Mouse (Mus musculus): ENCODE data around the gene Zbtb7a. TPM values are rescaled to one million over a fixed set of nuclear protein-coding genes. Genes with fewer than 3 reads are reported as not detected.

Gene Zbtb7a
- total RNA-seq, 2 experiments from 2014 or later: 15.9 to 34.4 TPM

- ATAC-seq (replicated peaks; ENCODE audit: low FRiP score, low TSS enrichment, poor library complexity, severe bottlenecking): peak; percentile 84
Measured at GRCm38 (mm10) chr10:81182336-81183333, 47.6 kb downstream of the Zbtb7a start, which contains the start of gene Dapk3. Gene Dapk3 (plus strand): TSS chr10:81183005.

- no peak for ATAC-seq (replicated peaks; ENCODE audit: low FRiP score, low TSS enrichment, poor library complexity, severe bottlenecking)
Measured at GRCm38 (mm10) chr10:81183805-81184204, 48.8 kb downstream of the Zbtb7a start, which contains the start of gene 4930442H23Rik. Gene 4930442H23Rik (minus strand): TSS chr10:81183849.

DNA sequence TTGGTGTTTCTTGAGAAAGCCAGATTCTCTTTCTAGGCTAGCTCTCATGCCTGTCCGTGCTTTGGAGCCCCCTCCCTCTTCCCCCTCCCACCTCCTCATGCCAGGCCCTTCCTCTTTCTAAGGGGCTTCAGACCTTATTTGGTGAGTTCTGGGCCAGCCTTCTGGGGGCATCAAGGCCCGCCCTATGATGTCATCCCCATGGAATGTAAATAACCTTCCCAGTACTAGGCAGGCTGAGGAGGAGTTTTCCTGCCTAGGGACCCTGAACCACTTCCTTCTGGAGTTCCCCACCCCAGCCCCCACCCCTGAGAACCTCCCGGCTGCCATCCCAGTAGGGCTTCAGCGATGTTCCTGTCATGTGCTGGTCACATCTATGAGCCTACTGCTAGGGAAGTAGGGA, 49.7 kb downstream of the Zbtb7a start:
- ATAC-seq (replicated peaks; ENCODE audit: low FRiP score, low TSS enrichment, poor library complexity, severe bottlenecking): no peak

DNA sequence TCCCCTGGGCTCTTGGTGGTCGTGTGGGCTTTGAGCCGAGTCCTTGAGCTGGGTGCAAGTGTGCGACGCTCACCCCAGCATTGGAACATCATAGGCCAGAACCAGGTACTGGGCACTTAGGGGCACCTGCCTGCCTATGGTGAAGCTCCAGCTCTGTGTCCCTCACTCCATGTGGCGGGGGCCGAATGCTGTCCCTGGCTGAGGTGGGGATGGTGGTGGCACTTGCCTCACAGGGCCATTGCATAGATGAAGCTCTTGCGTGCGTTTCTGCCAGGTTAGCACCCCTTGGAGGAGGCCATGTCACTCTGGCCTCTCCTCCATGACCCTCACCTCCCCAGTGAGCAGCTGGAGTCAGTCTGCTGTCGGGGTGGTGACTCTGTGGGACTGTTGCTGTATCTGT, 52.1 kb downstream of the Zbtb7a start:
- ATAC-seq (replicated peaks; ENCODE audit: low FRiP score, low TSS enrichment, poor library complexity, severe bottlenecking): no peak

- no peak for ATAC-seq (replicated peaks; ENCODE audit: low FRiP score, low TSS enrichment, poor library complexity, severe bottlenecking)
Measured at GRCm38 (mm10) chr10:81189821-81190220, 54.8 kb downstream of the Zbtb7a start.

DNA sequence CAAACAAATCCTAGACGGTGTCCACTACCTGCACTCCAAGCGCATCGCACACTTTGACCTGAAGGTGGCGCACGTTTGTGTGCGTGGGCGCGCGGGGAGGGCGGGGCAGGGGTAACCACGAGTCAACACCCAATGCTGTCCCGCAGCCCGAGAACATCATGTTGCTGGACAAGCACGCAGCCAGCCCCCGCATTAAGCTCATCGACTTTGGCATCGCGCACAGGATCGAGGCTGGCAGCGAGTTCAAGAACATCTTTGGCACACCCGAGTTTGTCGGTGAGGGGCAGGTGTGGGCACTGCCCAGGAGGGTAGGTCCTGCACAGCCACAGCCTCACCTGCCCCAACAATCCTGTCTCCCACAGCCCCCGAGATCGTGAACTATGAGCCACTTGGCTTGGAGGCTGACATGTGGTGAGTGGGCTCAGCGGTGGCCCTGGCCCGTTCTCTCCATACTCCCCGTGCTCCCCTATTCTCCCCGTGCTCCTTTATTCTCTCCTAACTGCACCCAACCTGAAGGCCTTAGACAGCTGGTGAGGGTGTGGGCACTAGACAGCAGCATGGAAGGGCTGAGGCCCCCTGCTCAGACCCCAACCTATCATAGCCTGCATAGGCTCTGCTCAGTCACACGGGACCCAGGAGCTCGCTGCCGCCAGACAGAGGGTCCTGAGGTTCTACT, 55.4 kb downstream of the Zbtb7a start:
- ATAC-seq (replicated peaks; ENCODE audit: low FRiP score, low TSS enrichment, poor library complexity, severe bottlenecking): 0 out of 2 replicates have a peak, but pooled peaks have one; percentile 10

DNA sequence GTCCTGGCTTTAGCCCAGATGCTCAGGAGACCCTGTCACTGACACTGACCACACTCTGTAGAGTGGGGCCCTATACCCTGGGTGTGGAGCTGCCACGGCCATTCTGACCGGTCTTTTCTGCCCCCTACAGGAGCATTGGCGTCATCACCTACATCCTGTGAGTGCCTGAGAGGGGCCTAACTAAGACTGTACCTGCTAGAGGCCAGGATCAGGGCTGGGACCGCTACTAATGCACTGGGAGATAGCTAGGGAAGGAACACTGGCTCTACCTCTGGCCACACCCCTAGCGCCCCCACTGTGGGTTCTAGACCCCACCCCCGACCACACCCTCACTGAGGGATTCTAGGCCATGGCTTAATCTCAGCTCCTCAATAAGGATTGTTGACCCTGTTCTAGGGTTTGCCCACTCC, 55.9 kb downstream of the Zbtb7a start:
- ATAC-seq (replicated peaks; ENCODE audit: low FRiP score, low TSS enrichment, poor library complexity, severe bottlenecking): 0 out of 2 replicates have a peak, but pooled peaks have one; percentile 9

DNA sequence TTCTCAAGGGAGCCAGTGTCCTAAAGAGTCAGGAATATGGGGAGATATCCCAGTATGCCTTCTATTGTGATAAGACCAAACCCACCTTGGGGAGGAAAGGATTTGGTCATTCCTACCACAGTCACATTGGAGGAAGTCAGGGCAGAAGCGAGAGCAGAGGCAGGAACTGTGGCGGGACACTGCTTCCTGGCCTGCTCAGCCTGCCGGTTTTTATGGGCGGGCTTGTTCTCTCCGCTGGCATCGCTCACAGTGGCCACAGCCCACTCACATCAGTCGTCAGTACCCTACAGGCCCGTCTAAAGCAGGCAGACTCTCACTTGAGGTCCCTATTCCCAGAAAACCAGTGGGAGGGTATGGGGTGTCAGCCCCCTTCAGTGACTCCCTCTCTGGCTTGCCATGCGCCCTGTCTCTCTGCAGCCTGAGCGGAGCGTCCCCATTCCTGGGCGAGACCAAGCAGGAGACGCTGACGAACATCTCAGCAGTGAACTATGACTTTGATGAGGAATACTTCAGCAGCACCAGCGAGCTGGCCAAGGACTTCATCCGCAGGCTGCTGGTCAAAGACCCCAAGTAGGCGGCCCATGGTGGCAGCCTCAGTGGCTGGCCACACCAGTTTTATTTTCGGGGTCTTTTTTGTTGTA, 56.4 kb downstream of the Zbtb7a start:
- no peak for ATAC-seq (replicated peaks; ENCODE audit: low FRiP score, low TSS enrichment, poor library complexity, severe bottlenecking)

- peak; percentile 40 for ATAC-seq (replicated peaks; ENCODE audit: low FRiP score, low TSS enrichment, poor library complexity, severe bottlenecking)
Measured at GRCm38 (mm10) chr10:81192270-81192967, 57.4 kb downstream of the Zbtb7a start.

GRCm38 (mm10) chr10:81192968-81193501, 58.0 kb downstream of the Zbtb7a start:
- ATAC-seq (replicated peaks; ENCODE audit: low FRiP score, low TSS enrichment, poor library complexity, severe bottlenecking): peak; percentile 7; the same call in 1 of the 2 replicates

- peak; percentile 22; the same call in 1 of the 2 replicates for ATAC-seq (replicated peaks; ENCODE audit: low FRiP score, low TSS enrichment, poor library complexity, severe bottlenecking)
Measured at GRCm38 (mm10) chr10:81193991-81194774, 59.2 kb downstream of the Zbtb7a start.

DNA sequence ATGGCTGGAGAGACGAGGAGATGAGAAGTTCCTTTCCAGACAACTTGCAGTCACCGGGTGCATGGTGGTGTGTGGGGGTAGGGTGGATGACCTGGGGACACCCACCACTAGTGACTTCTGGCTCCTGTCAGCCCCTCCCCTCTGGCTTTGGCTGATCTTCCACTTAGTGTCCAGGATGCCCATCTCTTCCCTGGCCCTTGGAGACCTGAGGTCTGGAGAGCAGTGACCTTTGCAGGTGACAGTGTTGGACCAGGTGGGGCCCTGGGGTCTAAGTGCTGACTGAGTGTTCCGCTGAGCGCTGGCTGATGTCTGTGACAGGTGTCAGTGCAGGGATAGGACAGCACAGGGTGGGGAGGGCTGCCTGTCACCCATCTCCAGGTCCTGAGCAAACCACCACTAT, 60.3 kb downstream of the Zbtb7a start:
- no peak for ATAC-seq (replicated peaks; ENCODE audit: low FRiP score, low TSS enrichment, poor library complexity, severe bottlenecking)

DNA sequence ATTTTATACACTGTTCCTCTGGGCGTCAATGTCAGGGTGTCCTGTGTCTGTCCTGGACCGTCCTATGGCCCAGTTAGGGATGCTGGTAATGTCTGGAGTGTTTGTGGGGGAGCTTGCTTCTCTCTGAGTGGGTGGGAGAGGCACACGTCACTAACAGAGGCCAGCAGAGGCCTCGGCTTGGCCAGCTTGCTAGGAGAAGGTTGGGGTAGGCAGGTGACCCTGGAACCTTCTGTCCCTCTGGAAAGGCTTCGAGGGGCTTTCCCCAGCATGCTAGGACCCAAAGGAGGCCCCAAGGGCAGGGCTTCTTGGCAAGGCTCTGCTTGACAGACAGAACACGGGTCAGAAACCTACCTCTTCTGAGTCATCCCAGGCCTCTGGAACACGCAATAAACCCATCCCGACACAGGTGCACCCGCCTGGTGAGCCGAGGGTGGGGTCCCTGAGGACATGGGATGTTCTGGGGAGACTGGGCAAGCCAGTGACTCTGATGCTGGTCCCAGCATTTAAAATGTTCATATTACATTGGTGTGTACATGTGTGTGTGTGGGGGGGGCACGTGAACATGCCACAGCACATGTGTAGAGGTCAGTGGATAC, 61.5 kb downstream of the Zbtb7a start:
- no peak for ATAC-seq (replicated peaks; ENCODE audit: low FRiP score, low TSS enrichment, poor library complexity, severe bottlenecking)

GRCm38 (mm10) chr10:81197305-81197704, 62.3 kb downstream of the Zbtb7a start:
- ATAC-seq (replicated peaks; ENCODE audit: low FRiP score, low TSS enrichment, poor library complexity, severe bottlenecking): no peak

DNA sequence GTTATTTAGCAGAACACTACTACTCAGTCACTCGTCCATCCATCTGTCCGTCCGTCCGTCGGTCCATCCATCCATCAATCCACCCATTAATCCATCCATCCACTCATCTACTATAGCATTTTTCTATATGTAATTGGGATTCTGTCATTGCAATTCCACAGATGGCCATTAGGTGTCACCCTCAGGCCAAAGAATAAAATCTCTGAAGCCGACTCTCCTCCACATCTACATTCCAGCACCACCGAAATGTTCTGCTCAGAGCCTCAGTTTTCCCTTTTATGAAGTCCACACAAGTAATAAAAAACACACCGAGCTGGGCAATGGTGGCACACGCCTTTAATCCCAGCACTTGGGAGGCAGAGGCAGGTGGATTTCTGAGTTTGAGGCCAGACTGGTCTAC, 63.2 kb downstream of the Zbtb7a start:
- no peak for ATAC-seq (replicated peaks; ENCODE audit: low FRiP score, low TSS enrichment, poor library complexity, severe bottlenecking)

GRCm38 (mm10) chr10:81198990-81199389, 64.0 kb downstream of the Zbtb7a start:
- ATAC-seq (replicated peaks; ENCODE audit: low FRiP score, low TSS enrichment, poor library complexity, severe bottlenecking): no peak

- ATAC-seq (replicated peaks; ENCODE audit: low FRiP score, low TSS enrichment, poor library complexity, severe bottlenecking): no peak
Measured at GRCm38 (mm10) chr10:81200141-81200540, 65.1 kb downstream of the Zbtb7a start.

Measured in megakaryocyte-erythroid progenitor cell, adult 5-6 weeks (primary cell).